Mouse (Mus musculus): ENCODE data around the gene Trhr2.

GRCm38 (mm10) chr8:122362967-122363366, 2.4 kb upstream of the Trhr2 start:
- TF ChIP-seq CTCF (IDR thresholded peaks at IDR 0.05; ENCODE audit: borderline replicate concordance, insufficient read depth, low read depth, low read length) = no peak
- no peak for TF ChIP-seq POLR2A (IDR thresholded peaks at IDR 0.05; ENCODE audit: borderline replicate concordance, insufficient read depth, low read length)

All from cerebellum, adult 2 months (tissue).